Mouse (Mus musculus) heart, adult 2 months (tissue): Measurements from ENCODE around the gene Tinf2. TPM values are rescaled to one million over a fixed set of nuclear protein-coding genes. Genes with fewer than 3 reads are reported as not detected.

Experiments used
- DNase-seq, 2 experiments: peaks; one replicate each; pipeline ENCODE4 v3.0.0; 2021
- H3K27ac ChIP-seq: fragments of 200-600 bp; 2 replicates; pipeline ENCODE4 v1.8.1; 2022
- H3K27me3 ChIP-seq: fragments of 200-500 bp; 2 replicates; pipeline ENCODE4 v1.6.1; 2012; ENCODE audit warnings: mild to moderate bottlenecking, low read length, inconsistent platforms, mixed read lengths; ENCODE audit not compliant: control insufficient read depth, insufficient read depth
- H3K36me3 ChIP-seq: fragments of 200-500 bp; 2 replicates; pipeline ENCODE4 v1.6.1; 2012; ENCODE audit warnings: low read length, inconsistent platforms; ENCODE audit not compliant: control insufficient read depth, insufficient read depth
- H3K4me1 ChIP-seq: fragments of 200-500 bp; 2 replicates; pipeline ENCODE4 v1.6.1; 2011; ENCODE audit warnings: low read length; ENCODE audit not compliant: control insufficient read depth, insufficient read depth
- H3K4me3 ChIP-seq: fragments of 200-600 bp; 2 replicates; pipeline ENCODE4 v1.8.1; 2022
- H3K79me2 ChIP-seq: fragments of 200-500 bp; replicated peaks from 2 replicates; pipeline ENCODE4 v1.6.1; 2012; ENCODE audit warnings: mild to moderate bottlenecking, inconsistent platforms, low read length, moderate library complexity, mixed read lengths; ENCODE audit not compliant: control insufficient read depth, insufficient read depth
- H3K9ac ChIP-seq: fragments of 200-500 bp; 2 replicates; pipeline ENCODE4 v1.6.1; 2012; ENCODE audit warnings: low read depth, mild to moderate bottlenecking, control low read depth, inconsistent platforms, low read length, mixed read lengths
- CTCF ChIP-seq: fragments of 200-600 bp; IDR thresholded peaks from 2 replicates; pipeline ENCODE4 v1.8.1; 2022; ENCODE audit warnings: antibody characterized with exemption, mild to moderate bottlenecking, moderate library complexity
- EP300 ChIP-seq: fragments of 200-500 bp; IDR thresholded peaks from 2 replicates; pipeline ENCODE4 v1.6.1; 2011; ENCODE audit warnings: low read depth, low read length, control low read depth; ENCODE audit not compliant: insufficient read depth
- POLR2A ChIP-seq: fragments of 200-500 bp; IDR thresholded peaks from 2 replicates; pipeline ENCODE4 v1.6.1; 2011; ENCODE audit warnings: mild to moderate bottlenecking, low read depth, low read length, control low read depth; ENCODE audit not compliant: insufficient read depth
- WGBS: fragments of 180-500 bp; shearing (Covaris S2); methylation state at CpG from one replicate; pipeline ENCODE4 v1.1.7; 2018; 5-methylcytosine and 5-hydroxymethylcytosine counted together
- intact Hi-C: fragments of 180-260 bp; cut with DNase I; formaldehyde crosslinking; loops from one replicate; pipeline ENCODE4 v1.15.1; 2025
- polyA plus RNA-seq: library from polyadenylated mRNA; depleted of rRNA; stranded (reverse); fragments of >200 nt; gene quantifications from 2 replicates; pipeline ENCODE4 v1.2.3, GENCODE M21; 2012
- total RNA-seq, 2 experiments: library from RNA; stranded (reverse); gene quantifications; 2 replicates each; pipeline ENCODE4 v1.2.3; 2021

The Tinf2 gene
- total and polyA plus RNA-seq, 3 experiments = 7.6 to 12.8 (median 12.6) TPM

GRCm38 (mm10) chr14:55671833-55672740 is 9.5 kb downstream of the Tinf2 start, which contains the start of the genes Gmpr2 and Nedd8:
Gene Gmpr2 (plus strand): TSS chr14:55671941.
Gene Nedd8 (minus strand): TSS chr14:55672124.
- Histone ChIP-seq H3K36me3 (peaks cover 6% of the 10 kb centered on the region), H3K79me2 (peaks cover 2% of the 10 kb centered on the region; the same call in 1 of the 2 replicates), H3K4me3 (peak within 1 kb of the TSS; percentile 80), H3K9ac (peak within 1 kb of the TSS; percentile 92), H3K27me3 (no peaks in the 10 kb centered on the region), H3K4me1 (peaks cover 2% of the 10 kb centered on the region; the same call in 1 of the 2 replicates), H3K27ac (peak within 1 kb of the TSS; percentile 99)
- WGBS = under 1% methylated on average over 38 of the region's 38 CpGs
- peak; percentile 93 to 95 for DNase-seq
- intact Hi-C loops = loop anchor here (5.0 to 10.0 kb wide), 2 partner anchors 35 to 213 kb away; partner anchors contain the start of genes Cbln3, Gm49378, Ipo4 and Khnyn
- TF ChIP-seq POLR2A (peak; percentile 83), EP300 (no peak; the same call in 1 of the 2 replicates), CTCF (peak; percentile 15; the same call in 1 of the 2 replicates)

GRCm38 (mm10) chr14:55671486-55671832 is 10.2 kb downstream of the Tinf2 start:
- peak overlapping the region; percentile 99 for H3K27ac ChIP-seq
- H3K27me3 ChIP-seq = no peaks in the 10 kb centered on the region
- TF ChIP-seq POLR2A = peak; percentile 69; the same call in 1 of the 2 replicates
- no peak for TF ChIP-seq EP300
- H3K4me3 ChIP-seq = peak overlapping the region; percentile 80
- 2% methylated on average over 12 of the region's 12 CpGs for WGBS
- no peak for DNase-seq
- peaks cover 6% of the 10 kb centered on the region for H3K36me3 ChIP-seq
- H3K79me2 ChIP-seq = peaks cover 2% of the 10 kb centered on the region; the same call in 1 of the 2 replicates
- peak overlapping the region; percentile 92 for H3K9ac ChIP-seq
- H3K4me1 ChIP-seq = peaks cover 2% of the 10 kb centered on the region; the same call in 1 of the 2 replicates
- intact Hi-C loops = loop anchor here (5.0 to 10.0 kb wide), 2 partner anchors 34 to 213 kb away; partner anchors contain the start of genes Cbln3, Gm49378, Ipo4 and Khnyn

GRCm38 (mm10) chr14:55660636-55661035 is 21.0 kb downstream of the Tinf2 start:
- 36% methylated on average over 2 of the region's 2 CpGs for WGBS
- peaks cover 1% of the 10 kb centered on the region for H3K4me1 ChIP-seq
- TF ChIP-seq CTCF = no peak
- TF ChIP-seq POLR2A = no peak
- no peak for TF ChIP-seq EP300
- peaks cover 12% of the 10 kb centered on the region; the same call in 1 of the 2 replicates for H3K36me3 ChIP-seq
- DNase-seq = no peak
- H3K79me2 ChIP-seq = no peaks in the 10 kb centered on the region
- no peak overlapping the region for H3K9ac ChIP-seq
- intact Hi-C loops = loop anchor here (2.0 kb wide), 1 partner anchor 18 kb away; the partner anchor contains the start of gene Tm9sf1
- peak overlapping the region; percentile 63 for H3K4me3 ChIP-seq
- peak overlapping the region; percentile 1; the same call in 1 of the 2 replicates for H3K27ac ChIP-seq
- no peaks in the 10 kb centered on the region for H3K27me3 ChIP-seq

- no peaks in the 10 kb centered on the region for H3K79me2 ChIP-seq
- peak within 1 kb of the TSS; percentile 79 for H3K9ac ChIP-seq
- H3K36me3 ChIP-seq = peaks cover 12% of the 10 kb centered on the region; the same call in 1 of the 2 replicates
- intact Hi-C loops = loop anchor here (2.0 kb wide), 1 partner anchor 17 kb away; the partner anchor contains the start of gene Tm9sf1
- WGBS = under 1% methylated on average over 39 of the region's 39 CpGs
- peaks cover 1% of the 10 kb centered on the region for H3K4me1 ChIP-seq
- peak within 1 kb of the TSS; percentile 84 for H3K27ac ChIP-seq
- TF ChIP-seq CTCF (peak; percentile 80), EP300 (0 out of 2 replicates have a peak, but pooled peaks have one; percentile 23), POLR2A (peak; percentile 54)
- peak within 1 kb of the TSS; percentile 63 for H3K4me3 ChIP-seq
- DNase-seq = peak; percentile 82 to 88
- no peaks in the 10 kb centered on the region for H3K27me3 ChIP-seq
These were observed 21.6 kb downstream of the Tinf2 start, which contains the start of gene Mdp1 for GRCm38 (mm10) chr14:55659960-55660573. Gene Mdp1 (minus strand): TSS chr14:55660508.

GRCm38 (mm10) chr14:55658011-55658410 is 23.6 kb downstream of the Tinf2 start:
- 65% methylated on average over 5 of the region's 5 CpGs for WGBS
- no peak overlapping the region for H3K9ac ChIP-seq
- peaks cover 1% of the 10 kb centered on the region for H3K4me1 ChIP-seq
- H3K79me2 ChIP-seq = no peaks in the 10 kb centered on the region
- peaks cover 12% of the 10 kb centered on the region; the same call in 1 of the 2 replicates for H3K36me3 ChIP-seq
- TF ChIP-seq CTCF (no peak), POLR2A (no peak), EP300 (no peak)
- peak overlapping the region; percentile 88 for H3K27ac ChIP-seq
- intact Hi-C loops = no loop called here
- peak in 1 of 2 experiments; percentile 33 for DNase-seq
- no peaks in the 10 kb centered on the region for H3K27me3 ChIP-seq
- no peak overlapping the region for H3K4me3 ChIP-seq
